Mouse (Mus musculus) layer of hippocampus, postnatal 14 days (tissue): ENCODE results near the gene Emc9. TPM values are rescaled to one million over a fixed set of nuclear protein-coding genes. Genes with fewer than 3 reads are reported as not detected.

Experiments used
- DNase-seq, 2 experiments: peaks; one replicate each; pipeline ENCODE4 v3.0.0; 2021 to 2022; ENCODE audit warnings: low spot score in 2 of 2, mixed read lengths in 1 of 2
- total RNA-seq, 2 experiments: library from RNA; stranded (reverse); gene quantifications; 2 replicates each; pipeline ENCODE4 v1.2.3; 2021

Gene Emc9
- total RNA-seq, 2 experiments from 2014 or later = 39.0 to 42.3 TPM

DNA sequence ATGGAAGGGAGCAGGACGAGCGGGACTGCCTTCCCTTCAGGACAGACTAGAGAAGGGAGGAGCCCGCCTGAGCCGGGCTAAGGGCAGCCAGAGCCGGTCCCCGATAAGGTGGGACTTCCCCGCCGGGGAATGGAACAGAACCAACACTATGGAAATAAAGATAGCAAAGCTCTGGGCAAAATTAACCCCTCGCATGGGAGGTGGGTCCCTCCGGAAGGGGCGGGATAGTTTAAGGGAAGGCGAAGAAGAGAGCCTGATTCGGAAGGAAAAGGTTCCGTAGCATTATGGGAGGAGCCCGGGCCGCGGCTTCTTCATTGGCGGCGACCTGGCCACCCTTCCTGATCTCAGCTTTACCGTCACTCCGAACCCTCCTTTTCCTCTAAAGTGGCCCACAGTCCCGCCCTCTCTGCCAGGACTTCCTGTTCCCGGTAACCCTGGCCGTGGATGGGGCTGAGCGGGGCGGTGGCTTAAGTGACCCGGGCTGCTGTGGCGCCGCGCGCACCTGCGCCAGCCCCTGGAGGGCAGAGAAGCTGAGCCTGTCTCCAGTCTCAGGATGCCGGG is 6.3 kb upstream of the Emc9 start, which contains the start of gene Rnf31:
TSS of gene Rnf31 (plus strand) at position 378 of the 561 bp plus-strand sequence.
- peak; percentile 87 to 96 for DNase-seq

DNA sequence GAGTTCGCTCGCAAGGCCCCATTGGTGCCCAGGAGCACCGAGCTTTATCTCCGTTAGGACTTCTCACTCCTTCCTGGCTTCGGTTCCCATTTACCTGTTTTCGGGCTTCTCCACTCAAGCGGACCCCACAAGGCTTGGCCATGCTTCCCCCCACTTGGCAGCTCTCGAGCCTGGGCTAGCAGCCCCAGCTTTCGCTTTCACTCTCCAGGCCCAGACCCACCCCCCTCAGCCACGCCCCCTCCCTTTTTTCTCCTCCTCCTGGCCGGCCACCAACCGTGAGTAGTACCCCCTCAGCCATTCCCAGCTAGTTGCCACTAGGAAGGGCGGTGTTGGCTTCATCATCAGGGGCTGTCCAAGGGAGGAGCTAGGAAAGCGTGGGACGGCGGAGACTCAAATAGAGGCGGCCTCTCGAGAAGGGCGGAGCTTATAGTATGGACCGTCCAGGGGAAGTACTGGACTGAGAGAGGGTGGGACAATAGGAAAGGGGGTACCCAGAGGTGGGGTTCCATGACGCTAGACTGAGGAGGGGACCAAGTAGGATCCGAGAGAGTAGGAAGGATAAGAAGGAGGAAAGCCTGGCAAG is 5.7 kb upstream of the Emc9 start, which contains the start of gene Psme2:
TSS of gene Psme2 (minus strand) at position 366 of the 583 bp plus-strand sequence.
- DNase-seq = peak; percentile 87 to 96

DNA sequence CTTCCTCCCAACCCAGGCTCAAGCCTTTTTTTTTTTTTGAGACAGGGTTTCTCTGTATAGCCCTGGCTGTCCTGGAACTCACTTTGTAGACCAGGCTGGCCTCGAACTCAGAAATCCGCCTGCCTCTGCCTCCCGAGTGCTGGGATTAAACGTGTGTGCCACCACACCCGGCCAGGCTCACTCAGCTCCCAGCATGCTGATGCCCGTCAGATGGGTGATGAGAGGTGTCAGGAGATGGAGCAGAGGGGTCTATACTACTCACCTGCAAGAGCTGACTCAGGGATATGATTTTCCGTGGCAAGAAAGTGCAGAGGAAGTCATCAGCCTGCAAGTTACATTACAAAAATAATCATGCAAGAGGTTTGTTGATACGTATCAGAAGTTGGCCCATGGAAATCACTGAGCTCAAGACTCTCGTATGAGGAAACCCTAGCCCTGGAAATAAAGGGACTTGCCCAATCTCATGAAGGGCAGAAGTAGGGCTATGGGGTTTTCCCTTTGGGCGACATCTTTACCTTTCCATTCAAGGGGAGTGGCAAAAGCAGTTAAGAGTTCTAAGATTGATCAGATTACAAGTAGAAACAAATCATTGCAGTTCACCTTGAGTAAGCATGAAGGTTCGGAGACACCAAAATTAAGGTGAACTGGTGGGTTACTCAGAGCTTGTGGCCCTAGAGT is 4.8 kb upstream of the Emc9 start:
- DNase-seq = no peak

DNA sequence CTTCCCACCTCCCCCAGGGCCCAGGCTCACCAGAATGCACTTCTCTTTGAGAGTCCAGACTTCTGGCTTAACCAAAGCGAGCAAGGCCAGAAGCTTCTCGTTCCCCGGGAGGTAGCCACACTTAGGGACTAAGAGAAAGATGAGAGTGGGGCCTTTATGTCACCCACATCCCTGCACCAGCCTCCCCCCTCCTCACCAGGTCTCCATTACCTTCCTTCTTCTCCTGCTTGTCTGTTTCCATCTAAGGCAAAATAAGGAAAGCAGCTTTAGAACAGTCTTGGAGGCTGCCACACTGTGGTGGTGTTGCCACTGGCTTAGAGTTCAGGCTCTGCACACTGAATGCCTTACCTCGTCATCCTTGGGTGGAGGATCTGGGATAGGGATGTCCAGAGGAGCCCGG is 4.2 kb upstream of the Emc9 start:
- DNase-seq = no peak

DNA sequence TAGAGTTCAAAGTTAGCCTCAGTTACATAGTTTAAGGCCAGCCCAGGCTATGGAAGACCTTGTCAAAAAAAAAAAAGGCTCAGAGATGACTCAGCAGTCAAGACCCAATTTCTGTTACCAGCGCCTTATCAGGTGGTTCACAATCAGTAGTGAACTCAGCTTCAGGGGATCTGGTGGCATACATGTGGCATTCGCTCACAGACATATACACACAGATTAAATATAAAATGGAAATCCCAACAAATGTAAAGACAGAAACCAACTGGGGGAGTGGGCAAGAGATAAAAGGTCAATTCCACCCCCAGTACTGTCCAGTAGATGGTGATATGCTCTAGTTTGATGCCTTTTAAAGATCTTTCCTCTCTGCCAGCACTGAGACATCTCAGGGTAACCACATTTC is 1.0 kb upstream of the Emc9 start:
- no peak for DNase-seq

DNA sequence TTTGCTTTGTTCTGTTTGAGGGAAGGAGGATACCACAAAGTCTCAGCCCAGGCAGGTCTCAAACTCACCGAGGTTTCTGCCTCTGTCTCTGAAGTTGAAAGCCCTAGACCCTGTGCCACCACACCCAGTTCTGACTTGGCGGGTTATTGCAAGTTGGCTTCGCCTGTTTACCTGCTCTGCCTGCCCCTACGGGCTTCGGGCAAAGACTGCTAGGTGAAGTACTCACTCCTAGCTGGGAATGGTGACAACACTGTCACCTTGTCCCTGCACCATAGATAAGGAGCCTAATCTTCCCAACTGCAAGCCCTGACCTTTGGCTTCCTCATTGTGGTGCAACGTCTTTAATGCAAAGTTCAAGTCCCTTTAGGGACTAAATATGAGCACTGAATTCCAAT is 461 bp upstream of the Emc9 start:
- DNase-seq = no peak

DNA sequence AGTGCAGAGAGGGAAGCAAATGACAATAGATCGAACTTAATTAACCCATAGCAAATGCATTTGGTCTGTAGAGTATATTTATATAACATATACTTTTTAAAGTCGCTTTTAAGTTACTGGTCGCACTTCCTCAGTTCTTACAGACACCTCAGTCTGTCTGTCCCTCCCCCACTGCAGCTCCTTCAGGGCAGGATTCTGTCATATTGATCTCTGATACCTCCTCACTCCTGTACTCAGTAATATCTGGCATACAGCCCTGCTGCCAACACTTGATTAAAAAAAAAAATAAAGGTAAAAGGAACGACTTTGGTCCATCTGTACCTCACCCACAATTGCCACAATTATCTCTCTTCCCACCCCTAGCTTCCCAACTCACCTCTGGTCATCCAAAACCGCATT is 800 bp downstream of the Emc9 start:
- DNase-seq = no peak

DNA sequence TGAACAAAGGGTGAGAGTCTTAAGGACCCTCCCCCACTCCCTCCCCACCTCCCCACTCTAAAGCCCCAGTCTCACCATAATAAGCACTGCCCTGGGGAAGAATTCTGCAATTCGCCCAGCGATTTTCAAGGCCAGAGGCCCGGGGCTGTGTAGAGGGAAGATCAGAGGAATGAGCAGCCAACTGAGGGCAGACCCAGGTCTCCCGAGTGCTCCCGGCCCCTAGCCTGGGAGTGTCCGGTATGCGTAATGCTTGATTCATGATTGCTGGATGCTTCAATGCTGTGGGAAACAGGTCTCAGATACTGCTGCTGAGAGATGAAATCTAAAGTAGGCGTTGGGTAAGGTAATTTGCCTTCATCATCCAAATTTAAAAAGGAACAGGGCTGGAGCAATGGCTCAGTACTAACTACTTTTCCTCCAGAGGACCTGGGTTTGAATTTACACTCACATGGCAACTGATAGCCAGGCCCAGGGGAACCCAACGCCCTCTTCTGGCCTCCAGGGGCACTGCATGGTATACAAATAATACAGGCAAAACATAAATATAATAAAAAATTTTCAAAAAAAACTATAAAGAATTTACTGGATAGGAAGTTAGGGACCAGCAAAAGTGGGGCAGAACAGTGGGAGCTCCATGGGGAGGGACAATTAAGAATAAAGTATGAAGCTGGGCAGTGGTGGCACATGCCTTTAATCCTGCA is 3.0 kb downstream of the Emc9 start:
- no peak for DNase-seq

DNA sequence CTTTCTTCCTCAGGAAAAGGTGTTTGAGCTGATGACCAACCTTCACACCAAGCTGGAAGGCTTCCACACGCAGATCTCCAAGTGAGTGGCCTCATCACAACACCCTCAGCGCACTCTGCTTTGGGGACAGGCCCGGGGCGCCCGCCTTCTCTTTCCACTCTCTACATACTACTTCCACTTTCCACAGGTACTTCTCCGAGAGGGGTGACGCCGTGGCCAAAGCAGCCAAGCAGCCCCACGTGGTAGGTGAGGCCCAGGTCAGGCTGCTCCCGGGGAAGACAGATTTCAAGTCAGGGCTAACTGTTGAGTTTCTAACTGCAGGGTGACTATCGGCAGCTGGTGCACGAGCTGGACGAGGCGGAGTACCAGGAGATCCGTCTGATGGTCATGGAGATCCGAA is 4.4 kb downstream of the Emc9 start:
- no peak for DNase-seq

DNA sequence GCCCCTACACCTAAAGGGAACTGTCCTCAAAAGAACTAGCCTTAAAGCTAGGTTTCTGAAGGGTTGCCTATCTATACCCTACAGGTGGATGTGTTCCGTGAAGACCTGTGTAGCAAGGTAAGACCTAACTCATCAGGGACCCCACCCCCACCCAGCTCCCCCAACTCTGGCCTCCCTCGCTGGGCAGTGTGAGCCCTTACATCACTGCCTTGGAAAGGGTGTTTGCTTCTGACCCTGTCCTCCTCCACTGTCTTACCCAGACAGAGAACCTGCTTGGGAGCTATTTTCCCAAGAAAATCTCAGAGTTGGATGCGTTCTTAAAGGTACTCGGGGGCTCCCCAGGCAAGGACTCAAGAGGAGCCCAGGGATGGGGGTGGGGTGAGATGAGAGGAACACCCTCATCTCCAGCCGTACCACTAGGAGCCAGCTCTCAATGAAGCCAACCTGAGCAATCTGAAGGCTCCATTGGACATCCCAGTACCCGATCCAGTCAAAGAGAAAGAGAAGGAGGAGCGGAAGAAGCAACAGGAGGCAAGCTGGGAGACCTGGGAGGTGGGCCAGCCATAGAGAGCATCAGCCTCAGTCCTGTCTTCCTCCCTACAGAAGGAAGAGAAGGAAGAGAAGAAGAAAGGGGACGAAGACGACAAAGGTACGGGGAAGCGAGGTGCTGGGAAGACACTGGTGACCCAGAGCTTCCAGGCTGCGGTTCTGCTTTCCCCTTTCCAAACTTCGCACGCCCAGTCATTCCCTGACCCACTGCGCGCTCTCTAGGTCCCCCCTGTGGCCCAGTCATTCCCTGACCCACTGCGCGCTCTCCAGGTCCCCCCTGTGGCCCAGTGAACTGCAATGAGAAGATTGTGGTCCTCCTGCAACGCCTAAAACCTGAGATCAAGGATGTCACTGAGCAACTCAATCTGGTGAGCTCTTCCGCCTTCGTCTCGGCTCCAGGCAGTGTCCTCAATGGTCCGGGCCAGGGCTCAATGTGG is 5.3 kb downstream of the Emc9 start:
- DNase-seq = no peak

DNA sequence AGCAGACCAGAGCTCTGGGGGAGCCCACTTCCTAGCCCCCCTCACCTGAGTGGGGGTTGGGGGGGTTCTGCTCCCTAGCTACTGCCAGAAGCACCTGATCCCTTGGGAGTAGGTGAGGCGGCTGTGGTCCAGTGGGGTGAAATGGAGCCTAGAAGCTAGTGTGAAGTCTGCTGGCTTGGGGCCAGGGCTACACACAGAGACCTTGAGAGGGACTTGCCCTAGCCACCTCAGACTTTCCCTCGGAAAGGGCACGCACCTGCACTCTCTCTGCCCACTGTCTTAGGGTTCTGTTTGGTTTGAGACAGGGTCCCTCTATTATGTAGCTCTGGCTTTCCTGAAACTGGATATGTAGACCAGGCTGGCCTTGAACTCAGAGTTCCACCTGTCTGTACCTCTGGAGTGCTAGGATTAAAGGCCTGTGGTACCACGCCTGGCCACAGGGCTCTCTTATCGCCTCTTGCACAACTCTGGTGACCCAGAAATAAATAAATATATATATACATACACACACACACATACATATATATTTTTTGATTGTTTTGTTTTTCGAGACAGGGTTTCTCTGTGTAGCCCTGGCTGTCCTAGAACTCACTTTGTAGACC is 6.3 kb downstream of the Emc9 start:
- DNase-seq = no peak

DNA sequence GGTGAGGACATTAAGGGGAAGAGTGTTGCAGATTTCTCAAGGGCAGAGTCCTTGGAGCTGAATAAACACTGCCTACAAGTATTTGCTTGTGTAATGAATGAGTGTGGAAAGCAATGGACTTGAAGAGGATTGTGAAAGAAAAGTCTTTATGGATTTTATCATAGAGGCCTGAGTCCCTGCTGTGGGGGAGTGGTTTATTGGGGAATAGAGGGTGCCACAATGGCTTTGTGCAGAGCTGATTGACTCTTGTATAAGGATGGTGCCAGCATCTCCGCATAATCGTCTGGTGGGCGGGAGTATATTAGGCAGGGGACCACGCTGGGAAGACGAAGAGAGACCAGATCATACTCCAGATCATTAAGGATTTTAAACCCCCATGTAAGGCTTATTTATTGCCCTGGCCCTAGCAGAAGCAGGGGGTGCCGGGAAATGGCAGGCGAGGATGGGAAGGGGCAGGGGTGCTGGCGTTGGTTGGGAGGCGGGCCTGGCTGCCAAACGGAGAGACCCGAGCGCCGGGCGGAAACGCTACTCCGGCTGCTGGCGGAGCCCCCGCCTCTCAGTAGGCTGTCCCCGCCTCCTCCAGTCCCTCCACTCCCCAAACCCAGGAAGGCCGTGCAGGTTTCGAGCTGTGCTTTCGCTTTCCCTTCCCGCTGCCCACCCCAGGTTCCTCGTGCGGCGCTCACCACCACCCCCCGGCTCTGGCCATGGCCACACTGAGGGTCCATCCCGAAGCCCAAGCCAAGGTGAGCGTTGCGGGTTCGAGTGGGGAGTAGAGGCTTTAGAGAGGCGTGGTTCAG is 7.0 kb downstream of the Emc9 start, which contains the start of gene Psme1:
TSS of gene Psme1 (plus strand) at position 253 of the 797 bp plus-strand sequence.
- DNase-seq = peak; percentile 76 to 78

DNA sequence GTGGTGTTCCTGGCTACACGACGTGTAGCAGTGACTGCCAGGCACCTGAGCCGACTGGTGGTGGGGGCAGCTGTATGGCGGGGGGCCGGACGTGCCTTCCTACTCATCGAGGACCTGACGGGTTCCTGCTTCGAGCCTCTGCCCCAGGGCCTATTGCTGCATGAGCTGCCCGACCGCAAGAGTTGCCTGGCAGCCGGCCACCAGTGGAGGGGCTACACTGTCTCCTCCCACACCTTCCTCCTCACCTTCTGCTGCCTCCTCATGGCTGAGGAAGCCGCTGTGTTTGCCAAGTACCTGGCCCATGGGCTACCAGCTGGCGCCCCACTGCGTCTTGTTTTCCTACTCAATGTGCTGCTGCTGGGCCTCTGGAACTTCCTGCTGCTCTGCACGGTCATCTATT is 8.7 kb downstream of the Emc9 start:
- DNase-seq = no peak

DNA sequence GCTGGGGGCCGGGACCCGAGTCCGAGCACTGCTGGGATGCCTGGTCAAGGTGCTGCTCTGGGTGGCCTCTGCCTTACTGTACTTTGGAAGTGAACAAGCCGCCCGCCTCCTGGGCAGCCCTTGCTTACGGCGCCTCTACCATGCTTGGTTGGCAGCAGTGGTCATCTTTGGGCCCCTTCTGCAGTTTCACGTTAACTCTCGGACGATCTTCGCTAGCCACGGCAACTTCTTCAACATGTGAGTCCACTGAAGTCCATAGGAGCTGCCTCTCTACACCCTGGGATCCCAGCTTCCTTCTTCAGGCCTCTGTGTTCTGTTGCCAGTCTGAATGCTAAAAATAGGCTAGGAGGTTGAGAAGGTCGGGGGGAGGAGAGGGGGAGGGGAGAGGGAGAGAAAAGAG is 9.4 kb downstream of the Emc9 start:
- DNase-seq = no peak

DNA sequence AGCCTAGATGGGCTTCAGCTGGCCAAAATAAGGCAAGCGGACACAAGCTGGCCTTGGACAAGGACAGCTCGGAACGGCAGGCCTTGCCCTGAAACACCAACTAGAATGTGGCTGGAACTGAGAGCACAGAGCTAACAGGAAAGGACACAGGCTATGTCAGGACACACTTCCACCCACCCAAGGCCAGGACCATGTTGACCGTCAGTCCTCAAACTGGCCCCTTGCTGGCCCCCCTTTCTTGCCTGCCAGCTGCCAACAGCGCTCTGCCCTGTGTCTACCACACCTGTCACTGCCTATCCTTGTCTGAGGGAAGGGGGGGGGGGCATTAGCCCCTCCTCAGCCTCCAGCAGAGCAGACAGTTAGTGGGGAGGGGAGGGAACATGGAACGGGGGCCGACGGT is 9.8 kb downstream of the Emc9 start, which contains the start of gene Fitm1:
TSS of gene Fitm1 (plus strand) at position 316 of the 400 bp plus-strand sequence.
- DNase-seq = no peak

DNA sequence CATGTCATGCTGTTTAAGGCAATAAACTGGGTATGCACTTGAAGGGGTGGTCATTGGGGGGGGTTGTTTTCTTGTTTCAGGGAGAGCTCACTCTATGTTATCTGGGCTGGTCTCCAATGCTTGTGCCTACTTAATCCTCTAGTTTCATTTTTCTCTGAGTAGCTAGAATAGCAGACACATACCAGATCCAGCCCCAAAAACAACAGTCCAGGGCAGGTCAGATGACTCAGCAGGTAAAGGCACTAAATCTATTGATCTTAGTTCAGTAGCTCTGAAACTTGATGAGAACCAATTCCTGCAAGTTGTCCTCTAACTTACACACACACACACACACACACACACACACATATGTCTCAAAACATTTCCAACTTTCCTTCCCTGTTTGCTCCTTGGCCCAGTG is 13.3 kb downstream of the Emc9 start:
- DNase-seq = no peak

DNA sequence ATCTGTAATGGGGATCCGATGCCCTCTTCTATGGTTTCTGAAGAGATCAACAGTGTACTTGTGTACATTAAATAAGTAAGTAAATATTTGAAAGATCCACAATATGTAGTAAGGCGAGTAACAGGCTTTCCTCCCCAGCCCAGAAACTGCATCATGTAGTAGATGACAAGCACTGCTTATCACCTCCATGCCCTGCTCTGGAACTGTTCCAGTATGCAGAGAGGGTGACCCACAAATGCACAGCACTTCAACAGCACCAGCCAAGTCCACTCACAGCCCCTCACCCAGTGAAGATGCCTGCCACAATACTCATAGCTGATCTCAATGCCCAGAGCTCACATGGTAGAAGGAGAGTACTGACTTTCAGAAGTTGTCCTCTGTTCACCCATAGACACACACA is 14.5 kb downstream of the Emc9 start:
- DNase-seq = no peak

DNA sequence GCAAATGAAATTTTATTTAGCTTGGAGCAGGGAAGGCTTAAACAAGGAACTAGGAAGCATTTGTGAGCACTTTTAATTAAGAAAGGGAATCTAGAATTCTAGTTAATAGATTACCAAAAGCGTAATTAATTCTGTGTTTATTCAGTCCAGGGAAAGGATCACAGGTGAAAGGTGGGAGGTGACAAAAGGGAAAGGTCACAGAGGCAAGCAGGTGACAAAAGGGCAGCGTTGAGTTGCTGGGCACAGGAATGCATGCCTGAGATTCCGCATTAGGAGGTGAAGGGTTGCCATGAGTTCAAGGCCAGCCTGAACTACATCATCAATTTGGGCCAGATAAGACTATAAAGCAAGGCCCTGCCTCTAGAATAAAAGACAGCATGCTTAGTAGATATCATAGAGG is 17.6 kb downstream of the Emc9 start:
- DNase-seq = no peak

DNA sequence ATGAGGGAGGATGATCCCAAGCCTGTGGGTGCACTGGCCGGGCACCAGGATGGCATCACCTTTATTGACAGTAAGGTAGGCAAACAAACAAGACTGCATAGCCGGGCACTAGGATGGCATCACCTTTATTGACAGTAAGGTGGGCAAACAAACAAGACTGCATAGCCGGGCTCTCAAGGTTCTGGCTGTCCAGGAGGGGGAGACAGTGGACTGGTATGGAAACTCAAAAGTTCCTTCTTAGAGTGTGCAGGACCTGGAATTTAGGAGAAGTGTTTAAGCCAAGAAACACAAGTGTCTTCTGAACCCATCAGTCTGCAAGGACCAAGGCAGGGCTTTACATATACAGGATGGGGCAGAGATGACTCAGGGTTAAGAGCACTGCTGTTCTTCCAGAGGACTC is 19.4 kb downstream of the Emc9 start:
- DNase-seq = no peak

DNA sequence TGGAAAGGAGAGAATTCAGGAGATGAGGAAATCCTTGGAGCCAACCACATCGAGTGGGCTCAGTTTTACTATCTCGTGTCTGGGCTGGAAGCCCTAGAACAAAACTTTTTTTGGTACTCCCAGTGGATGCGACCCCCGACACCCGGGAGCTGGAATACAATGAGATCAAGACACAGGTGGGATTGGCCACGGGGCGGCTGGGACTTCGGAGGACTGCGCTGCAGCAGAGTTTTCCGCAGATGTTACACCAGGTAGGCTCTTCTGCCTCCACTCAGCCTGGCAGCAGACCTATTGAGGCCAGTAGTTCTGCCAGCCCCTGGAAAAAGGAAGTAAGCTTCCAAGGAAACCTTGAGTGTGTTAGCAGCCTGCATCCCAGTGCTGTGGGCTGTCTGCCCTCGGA is 21.9 kb downstream of the Emc9 start:
- DNase-seq = no peak
